Mouse (Mus musculus) lung, postnatal 0 days (tissue): ENCODE results near the gene Dek. TPM values are rescaled to one million over a fixed set of nuclear protein-coding genes. Genes with fewer than 3 reads are reported as not detected.
A peak's percentile ranks its signal among the peaks of the same experiment; 100 is the strongest.

Experiments
- ATAC-seq: fragments of 200-750 bp; cut with Nextera tagmentation; 2 replicates; pipeline ENCODE4 v1.8.0; 2017; ENCODE audit warnings: moderate library complexity
- DNase-seq: peaks from one replicate; pipeline ENCODE4 v3.0.0-alpha.2; 2016; ENCODE audit warnings: low spot score
- H3K27ac ChIP-seq: fragments of 300-500 bp; sonication (generic); 2 replicates; pipeline ENCODE4 v1.5.1; 2014; ENCODE audit warnings: antibody characterized with exemption, mild to moderate bottlenecking, low read length, mixed read lengths
- H3K27me3 ChIP-seq: fragments of 300-500 bp; sonication (generic); replicated peaks from 2 replicates; pipeline ENCODE4 v1.6.1; 2014; ENCODE audit warnings: low read length, mixed read lengths; ENCODE audit not compliant: insufficient read depth
- H3K36me3 ChIP-seq: fragments of 300-500 bp; sonication (generic); 2 replicates; pipeline ENCODE4 v1.6.1; 2014; ENCODE audit warnings: low read length, mixed read lengths; ENCODE audit not compliant: insufficient read depth
- H3K4me1 ChIP-seq: fragments of 300-500 bp; sonication (generic); 2 replicates; pipeline ENCODE4 v1.6.1; 2014; ENCODE audit warnings: antibody characterized with exemption, low read depth, low read length, mixed read lengths; ENCODE audit not compliant: insufficient read depth
- H3K4me2 ChIP-seq: fragments of 300-500 bp; sonication (generic); replicated peaks from 2 replicates; pipeline ENCODE4 v1.6.1; 2014; ENCODE audit warnings: low read depth, mild to moderate bottlenecking, low read length, moderate library complexity, mixed read lengths
- H3K4me3 ChIP-seq: fragments of 300-500 bp; sonication (generic); 2 replicates; pipeline ENCODE4 v1.5.1; 2014; ENCODE audit warnings: low read depth, low read length
- H3K9ac ChIP-seq: fragments of 300-500 bp; sonication (generic); replicated peaks from 2 replicates; pipeline ENCODE4 v1.6.1; 2014; ENCODE audit warnings: low read depth, mild to moderate bottlenecking
- H3K9me3 ChIP-seq: fragments of 300-500 bp; sonication (generic); 2 replicates; pipeline ENCODE4 v1.6.1; 2016; ENCODE audit warnings: low read length, mixed read lengths
- CTCF ChIP-seq: IDR thresholded peaks from 2 replicates; pipeline ENCODE4 v1.5.1; 2016; ENCODE audit warnings: antibody characterized with exemption, mild to moderate bottlenecking
- EP300 ChIP-seq: IDR thresholded peaks from 2 replicates; pipeline ENCODE4 v1.6.1; 2016; ENCODE audit warnings: antibody characterized with exemption, mild to moderate bottlenecking, control low read depth
- WGBS: fragments of 180-500 bp; shearing (Covaris S2); extraction: QIAGEN DNeasy Blood & Tissue Kit; methylation state at CpG from one replicate; pipeline ENCODE4 v1.1.7; 2014; 5-methylcytosine and 5-hydroxymethylcytosine counted together
- polyA plus RNA-seq: library from polyadenylated mRNA; unstranded; fragments of >200 nt; fragmentation: Nextera tagmentation; extraction: Ambion mirVana; gene quantifications from 2 replicates; pipeline ENCODE4 v1.2.1, GENCODE M21; 2015

Gene Dek
- polyA plus RNA-seq, 1 experiment from 2014 or later: 113 TPM

DNA sequence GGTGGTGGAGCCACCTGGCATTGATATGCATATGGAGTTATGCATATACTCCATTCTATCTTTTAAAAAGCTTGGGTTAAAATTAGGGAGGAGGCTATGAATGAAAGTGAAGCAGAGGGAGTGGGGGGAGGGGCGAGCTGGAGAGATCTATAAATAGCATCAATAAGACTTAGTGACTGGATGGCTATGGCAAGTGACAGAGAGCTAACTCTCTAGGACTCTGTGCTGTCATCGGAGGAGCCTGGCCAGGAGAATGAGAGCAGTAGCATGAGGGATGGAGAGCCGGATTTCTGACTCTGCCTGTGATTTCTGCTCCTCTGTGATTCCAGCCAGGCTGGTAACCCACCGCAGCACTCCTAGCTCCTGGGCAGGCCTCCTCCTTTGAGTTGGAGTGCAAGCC is 23.1 kb upstream of the Dek start:
- TF ChIP-seq CTCF (no peak), EP300 (no peak)
- H3K4me2 ChIP-seq: no peak overlapping the region
- H3K36me3 ChIP-seq: no peaks in the 10 kb centered on the region
- no peak overlapping the region for H3K27ac ChIP-seq
- no peaks in the 10 kb centered on the region for H3K4me1 ChIP-seq
- no peaks in the 10 kb centered on the region for H3K9me3 ChIP-seq
- H3K4me3 ChIP-seq: no peak overlapping the region
- no peaks in the 10 kb centered on the region for H3K27me3 ChIP-seq
- WGBS: 64% methylated on average over 4 of the region's 4 CpGs
- DNase-seq (no peak), ATAC-seq (no peak)
- H3K9ac ChIP-seq: no peak overlapping the region

DNA sequence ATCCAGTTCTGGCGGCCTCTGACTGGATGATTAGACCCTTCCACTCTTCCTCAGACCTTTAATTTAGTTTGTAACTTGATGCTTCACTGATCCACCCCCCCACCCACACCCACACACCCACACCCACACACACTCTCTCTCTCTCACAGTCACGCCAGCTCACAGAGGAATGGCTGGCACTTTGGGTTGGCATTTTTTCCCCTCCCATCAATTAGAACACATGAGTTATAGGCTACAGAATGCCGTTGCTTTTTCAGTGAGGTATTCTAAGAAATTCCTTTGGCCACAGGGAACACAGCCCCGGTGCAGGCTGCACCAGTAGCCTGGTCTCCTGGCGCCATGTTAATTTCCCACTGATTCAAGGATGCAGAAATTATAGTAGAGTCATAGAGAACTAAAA is 19.6 kb upstream of the Dek start:
- ATAC-seq: no peak
- Histone ChIP-seq H3K4me1 (no peaks in the 10 kb centered on the region), H3K9ac (no peak overlapping the region), H3K4me3 (no peak overlapping the region), H3K9me3 (no peaks in the 10 kb centered on the region), H3K4me2 (no peak overlapping the region), H3K27ac (no peak overlapping the region), H3K36me3 (no peaks in the 10 kb centered on the region), H3K27me3 (no peaks in the 10 kb centered on the region; the same call in 1 of the 2 replicates)
- TF ChIP-seq CTCF: no peak
- no peak for TF ChIP-seq EP300
- DNase-seq: no peak
- 78% methylated on average over 5 of the region's 5 CpGs for WGBS

GRCm38 (mm10) chr13:47124986-47125385 is 19.0 kb upstream of the Dek start:
- H3K27ac ChIP-seq: no peak overlapping the region
- no peaks in the 10 kb centered on the region for H3K36me3 ChIP-seq
- ATAC-seq (no peak), DNase-seq (no peak)
- H3K9ac ChIP-seq: no peak overlapping the region
- no peaks in the 10 kb centered on the region; the same call in 1 of the 2 replicates for H3K27me3 ChIP-seq
- H3K4me2 ChIP-seq: no peak overlapping the region
- no peak for TF ChIP-seq CTCF
- no peak for TF ChIP-seq EP300
- H3K4me3 ChIP-seq: no peak overlapping the region
- WGBS: 76% methylated on average over 6 of the region's 6 CpGs
- H3K9me3 ChIP-seq: no peaks in the 10 kb centered on the region
- H3K4me1 ChIP-seq: no peaks in the 10 kb centered on the region

GRCm38 (mm10) chr13:47124449-47124848 is 18.4 kb upstream of the Dek start:
- Histone ChIP-seq H3K9me3 (no peaks in the 10 kb centered on the region), H3K9ac (no peak overlapping the region), H3K36me3 (no peaks in the 10 kb centered on the region), H3K4me2 (no peak overlapping the region), H3K27me3 (no peaks in the 10 kb centered on the region; the same call in 1 of the 2 replicates), H3K4me3 (no peak overlapping the region), H3K27ac (no peak overlapping the region), H3K4me1 (no peaks in the 10 kb centered on the region)
- DNase-seq (no peak), ATAC-seq (no peak)
- TF ChIP-seq EP300 (no peak), CTCF (0 out of 2 replicates have a peak, but pooled peaks have one; percentile 5)
- WGBS: 49% methylated on average over 3 of the region's 3 CpGs

GRCm38 (mm10) chr13:47122537-47123430 is 16.8 kb upstream of the Dek start, which contains the start of gene Rnf144b:
Gene Rnf144b (plus strand): TSS chr13:47122656.
- Histone ChIP-seq H3K27ac (no peak within 1 kb of the TSS), H3K4me3 (peak within 1 kb of the TSS; percentile 47), H3K27me3 (no peaks in the 10 kb centered on the region; the same call in 1 of the 2 replicates), H3K4me1 (no peaks in the 10 kb centered on the region), H3K9ac (0 out of 2 replicates have a peak within 1 kb of the TSS, but pooled peaks have one; percentile 5), H3K36me3 (no peaks in the 10 kb centered on the region), H3K4me2 (peak within 1 kb of the TSS; percentile 92), H3K9me3 (no peaks in the 10 kb centered on the region)
- ATAC-seq: peak; percentile 57
- peak; percentile 48 for DNase-seq
- no peak for TF ChIP-seq EP300
- TF ChIP-seq CTCF: no peak
- 3% methylated on average over 55 of the region's 55 CpGs for WGBS

GRCm38 (mm10) chr13:47121333-47121889 is 15.4 kb upstream of the Dek start:
- H3K36me3 ChIP-seq: no peaks in the 10 kb centered on the region
- H3K4me1 ChIP-seq: no peaks in the 10 kb centered on the region
- no peak overlapping the region for H3K9ac ChIP-seq
- ATAC-seq (no peak), DNase-seq (peak; percentile 17)
- no peaks in the 10 kb centered on the region; the same call in 1 of the 2 replicates for H3K27me3 ChIP-seq
- no peaks in the 10 kb centered on the region for H3K9me3 ChIP-seq
- no peak overlapping the region for H3K27ac ChIP-seq
- no peak overlapping the region for H3K4me2 ChIP-seq
- TF ChIP-seq CTCF: peak; percentile 53
- TF ChIP-seq EP300: no peak
- 35% methylated on average over 12 of the region's 12 CpGs for WGBS
- H3K4me3 ChIP-seq: no peak overlapping the region
